Mouse (Mus musculus): Measurements from ENCODE around the gene Kif1b. TPM values are rescaled to one million over a fixed set of nuclear protein-coding genes. Genes with fewer than 3 reads are reported as not detected.
A peak's percentile ranks its signal among the peaks of the same experiment; 100 is the strongest.

Kif1b gene
- 113 and 173 TPM in 2 replicates for polyA plus RNA-seq (2014; fragmentation: Nextera tagmentation; extraction: Ambion mirVana)

GRCm38 (mm10) chr4:149307596-149308490 is at the start of gene Kif1b:
TSS of gene Kif1b (minus strand) at chr4:149307693.
- DNase-seq (ENCODE audit: low spot score), result peak; percentile 99
- WGBS, result under 1% methylated on average over 79 of the region's 79 CpGs
- Histone ChIP-seq H3K36me3 (ENCODE audit: control insufficient read depth, insufficient read depth, low read length) (no peaks in the 10 kb centered on the region), H3K4me3 (ENCODE audit: low read depth, low read length) (peak within 1 kb of the TSS; percentile 100), H3K27ac (ENCODE audit: low read depth, low read length) (peak within 1 kb of the TSS; percentile 98), H3K4me2 (replicated peaks; ENCODE audit: low read depth, low read length) (peak within 1 kb of the TSS; percentile 73), H3K9ac (ENCODE audit: low read depth, low read length) (peak within 1 kb of the TSS; percentile 99), H3K4me1 (replicated peaks; ENCODE audit: control insufficient read depth, insufficient read depth, low read length) (peaks cover 3% of the 10 kb centered on the region), H3K9me3 (ENCODE audit: control insufficient read depth, low read length) (no peaks in the 10 kb centered on the region), H3K27me3 (ENCODE audit: control insufficient read depth, insufficient read depth, low read length) (no peaks in the 10 kb centered on the region)
- ATAC-seq (ENCODE audit: low FRiP score), result peak; percentile 98

DNA sequence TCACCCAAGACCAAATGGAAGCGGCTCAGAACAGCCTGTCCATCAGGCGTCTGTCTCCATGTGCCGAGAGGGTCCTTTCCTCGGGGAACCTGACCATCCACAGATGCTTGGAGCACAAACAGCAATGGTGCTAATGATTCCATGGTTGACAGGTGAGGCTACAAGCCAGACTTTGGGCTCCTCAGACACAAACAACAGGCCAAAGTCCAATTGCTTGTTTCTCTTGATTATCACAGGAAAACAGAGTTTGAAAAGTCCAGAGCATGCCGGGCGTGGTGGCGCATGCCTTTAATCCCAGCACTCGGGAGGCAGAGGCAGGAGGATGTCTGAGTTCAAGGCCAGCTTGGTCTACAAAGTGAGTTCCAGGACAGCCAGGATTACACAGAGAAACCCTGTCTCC is 47.2 kb upstream of the Kif1b start:
- Histone ChIP-seq H3K4me2 (replicated peaks; ENCODE audit: low read depth, low read length) (no peak overlapping the region), H3K27ac (ENCODE audit: low read depth, low read length) (no peak overlapping the region), H3K27me3 (ENCODE audit: control insufficient read depth, insufficient read depth, low read length) (no peaks in the 10 kb centered on the region), H3K9me3 (ENCODE audit: control insufficient read depth, low read length) (no peaks in the 10 kb centered on the region), H3K4me3 (ENCODE audit: low read depth, low read length) (no peak overlapping the region), H3K4me1 (replicated peaks; ENCODE audit: control insufficient read depth, insufficient read depth, low read length) (no peaks in the 10 kb centered on the region), H3K9ac (ENCODE audit: low read depth, low read length) (no peak overlapping the region), H3K36me3 (ENCODE audit: control insufficient read depth, insufficient read depth, low read length) (peaks cover 11% of the 10 kb centered on the region)
- no peak for DNase-seq (ENCODE audit: low spot score)
- no peak for ATAC-seq (ENCODE audit: low FRiP score)
- WGBS, result 95% methylated on average over 8 of the region's 8 CpGs

DNA sequence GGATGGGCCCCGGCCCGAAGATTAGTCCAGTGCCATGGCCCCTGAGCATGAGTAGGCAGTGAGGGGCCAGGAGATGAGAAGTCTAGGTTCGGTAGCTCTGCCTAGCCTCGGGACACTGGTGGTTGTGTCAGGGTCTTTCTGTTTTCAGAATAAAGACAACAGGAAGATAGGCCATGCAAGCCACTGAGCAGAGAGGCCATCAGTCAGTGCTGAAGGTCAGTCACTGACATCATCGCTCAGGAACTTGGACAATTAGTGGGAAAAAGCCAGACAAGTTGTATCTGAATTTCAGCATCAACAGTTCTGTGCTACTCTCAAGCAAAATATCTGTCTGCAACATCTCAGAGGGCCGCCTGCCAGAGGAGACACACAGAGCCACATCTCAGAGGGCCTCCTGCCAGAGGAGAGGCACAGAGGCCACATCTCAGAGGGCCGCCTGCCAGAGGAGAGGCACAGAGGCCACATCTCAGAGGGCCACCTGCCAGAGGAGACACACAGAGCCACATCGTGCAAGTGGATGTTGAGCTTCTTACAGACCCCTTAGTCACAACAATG is 44.2 kb upstream of the Kif1b start:
- no peak overlapping the region for H3K9ac ChIP-seq (ENCODE audit: low read depth, low read length)
- no peak for DNase-seq (ENCODE audit: low spot score)
- no peaks in the 10 kb centered on the region for H3K4me1 ChIP-seq (replicated peaks; ENCODE audit: control insufficient read depth, insufficient read depth, low read length)
- WGBS, result 90% methylated on average over 8 of the region's 8 CpGs
- no peaks in the 10 kb centered on the region for H3K9me3 ChIP-seq (ENCODE audit: control insufficient read depth, low read length)
- H3K27ac ChIP-seq (ENCODE audit: low read depth, low read length), result no peak overlapping the region
- H3K4me3 ChIP-seq (ENCODE audit: low read depth, low read length), result no peak overlapping the region
- H3K4me2 ChIP-seq (replicated peaks; ENCODE audit: low read depth, low read length), result no peak overlapping the region
- peaks cover 14% of the 10 kb centered on the region for H3K36me3 ChIP-seq (ENCODE audit: control insufficient read depth, insufficient read depth, low read length)
- H3K27me3 ChIP-seq (ENCODE audit: control insufficient read depth, insufficient read depth, low read length), result no peaks in the 10 kb centered on the region
- ATAC-seq (ENCODE audit: low FRiP score), result no peak

- Histone ChIP-seq H3K27ac (ENCODE audit: low read depth, low read length) (no peak overlapping the region), H3K4me3 (ENCODE audit: low read depth, low read length) (no peak overlapping the region), H3K27me3 (ENCODE audit: control insufficient read depth, insufficient read depth, low read length) (no peaks in the 10 kb centered on the region), H3K9me3 (ENCODE audit: control insufficient read depth, low read length) (no peaks in the 10 kb centered on the region), H3K36me3 (ENCODE audit: control insufficient read depth, insufficient read depth, low read length) (peaks cover 10% of the 10 kb centered on the region; the same call in 1 of the 2 replicates), H3K9ac (ENCODE audit: low read depth, low read length) (no peak overlapping the region), H3K4me1 (replicated peaks; ENCODE audit: control insufficient read depth, insufficient read depth, low read length) (no peaks in the 10 kb centered on the region), H3K4me2 (replicated peaks; ENCODE audit: low read depth, low read length) (no peak overlapping the region)
- no peak for DNase-seq (ENCODE audit: low spot score)
- WGBS, result 80% methylated on average over 5 of the region's 5 CpGs
- ATAC-seq (ENCODE audit: low FRiP score), result no peak
Measured at GRCm38 (mm10) chr4:149348963-149349362, 41.5 kb upstream of the Kif1b start.

- 89% methylated on average over 5 of the region's 5 CpGs for WGBS
- Histone ChIP-seq H3K4me2 (replicated peaks; ENCODE audit: low read depth, low read length) (no peak overlapping the region), H3K36me3 (ENCODE audit: control insufficient read depth, insufficient read depth, low read length) (peaks cover 15% of the 10 kb centered on the region; the same call in 1 of the 2 replicates), H3K9me3 (ENCODE audit: control insufficient read depth, low read length) (no peaks in the 10 kb centered on the region), H3K4me1 (replicated peaks; ENCODE audit: control insufficient read depth, insufficient read depth, low read length) (no peaks in the 10 kb centered on the region), H3K27ac (ENCODE audit: low read depth, low read length) (no peak overlapping the region), H3K27me3 (ENCODE audit: control insufficient read depth, insufficient read depth, low read length) (no peaks in the 10 kb centered on the region), H3K4me3 (ENCODE audit: low read depth, low read length) (no peak overlapping the region), H3K9ac (ENCODE audit: low read depth, low read length) (no peak overlapping the region)
- DNase-seq (ENCODE audit: low spot score) (no peak), ATAC-seq (ENCODE audit: low FRiP score) (no peak)
Measured at GRCm38 (mm10) chr4:149345873-149346272, 38.4 kb upstream of the Kif1b start.

- H3K4me1 ChIP-seq (replicated peaks; ENCODE audit: control insufficient read depth, insufficient read depth, low read length), result no peaks in the 10 kb centered on the region
- no peak overlapping the region for H3K9ac ChIP-seq (ENCODE audit: low read depth, low read length)
- no peaks in the 10 kb centered on the region for H3K27me3 ChIP-seq (ENCODE audit: control insufficient read depth, insufficient read depth, low read length)
- no peaks in the 10 kb centered on the region for H3K9me3 ChIP-seq (ENCODE audit: control insufficient read depth, low read length)
- ATAC-seq (ENCODE audit: low FRiP score) (no peak), DNase-seq (ENCODE audit: low spot score) (no peak)
- H3K36me3 ChIP-seq (ENCODE audit: control insufficient read depth, insufficient read depth, low read length), result peaks cover 15% of the 10 kb centered on the region; the same call in 1 of the 2 replicates
- H3K27ac ChIP-seq (ENCODE audit: low read depth, low read length), result no peak overlapping the region
- 80% methylated on average over 8 of the region's 8 CpGs for WGBS
- H3K4me2 ChIP-seq (replicated peaks; ENCODE audit: low read depth, low read length), result no peak overlapping the region
- no peak overlapping the region for H3K4me3 ChIP-seq (ENCODE audit: low read depth, low read length)
Measured at GRCm38 (mm10) chr4:149344311-149344710, 36.8 kb upstream of the Kif1b start.

DNA sequence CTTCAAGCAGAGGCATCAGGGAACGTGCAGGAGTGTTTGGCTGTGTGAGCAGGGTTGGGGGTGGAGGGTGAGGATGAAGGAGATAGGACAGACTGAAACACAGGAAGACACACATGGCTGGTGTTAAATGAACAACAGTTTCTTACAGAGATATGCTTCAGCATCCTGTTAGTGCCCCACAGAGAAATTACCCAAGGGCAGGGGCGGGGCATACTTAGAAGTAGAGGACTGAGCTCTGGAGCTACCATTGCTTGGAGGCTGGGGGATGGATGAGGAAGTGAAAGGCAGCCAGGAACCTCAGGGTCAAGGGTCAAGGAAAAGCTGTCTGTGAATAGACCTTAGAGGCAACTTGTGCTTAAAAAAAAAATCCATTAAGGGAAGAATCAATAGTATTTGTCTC is 33.2 kb upstream of the Kif1b start:
- H3K27ac ChIP-seq (ENCODE audit: low read depth, low read length), result no peak overlapping the region; the same call in 1 of the 2 replicates

GRCm38 (mm10) chr4:149339426-149340214 is 32.1 kb upstream of the Kif1b start:
- DNase-seq (ENCODE audit: low spot score), result no peak
- no peak overlapping the region for H3K27ac ChIP-seq (ENCODE audit: low read depth, low read length)
- H3K4me3 ChIP-seq (ENCODE audit: low read depth, low read length), result no peak overlapping the region
- H3K9ac ChIP-seq (ENCODE audit: low read depth, low read length), result no peak overlapping the region
- H3K36me3 ChIP-seq (ENCODE audit: control insufficient read depth, insufficient read depth, low read length), result peaks cover 15% of the 10 kb centered on the region; the same call in 1 of the 2 replicates
- no peaks in the 10 kb centered on the region for H3K27me3 ChIP-seq (ENCODE audit: control insufficient read depth, insufficient read depth, low read length)
- ATAC-seq (ENCODE audit: low FRiP score), result no peak
- 66% methylated on average over 5 of the region's 5 CpGs for WGBS
- no peaks in the 10 kb centered on the region for H3K4me1 ChIP-seq (replicated peaks; ENCODE audit: control insufficient read depth, insufficient read depth, low read length)
- no peaks in the 10 kb centered on the region for H3K9me3 ChIP-seq (ENCODE audit: control insufficient read depth, low read length)
- no peak overlapping the region for H3K4me2 ChIP-seq (replicated peaks; ENCODE audit: low read depth, low read length)

More for the DNA sequence above, 33.2 kb upstream of the Kif1b start:
- Histone ChIP-seq H3K9ac (ENCODE audit: low read depth, low read length) (no peak overlapping the region), H3K4me2 (replicated peaks; ENCODE audit: low read depth, low read length) (no peak overlapping the region), H3K36me3 (ENCODE audit: control insufficient read depth, insufficient read depth, low read length) (peaks cover 18% of the 10 kb centered on the region; the same call in 1 of the 2 replicates), H3K9me3 (ENCODE audit: control insufficient read depth, low read length) (no peaks in the 10 kb centered on the region), H3K4me3 (ENCODE audit: low read depth, low read length) (no peak overlapping the region), H3K4me1 (replicated peaks; ENCODE audit: control insufficient read depth, insufficient read depth, low read length) (no peaks in the 10 kb centered on the region), H3K27me3 (ENCODE audit: control insufficient read depth, insufficient read depth, low read length) (no peaks in the 10 kb centered on the region)
- ATAC-seq (ENCODE audit: low FRiP score), result no peak
- 77% methylated on average over 2 of the region's 2 CpGs for WGBS
- no peak for DNase-seq (ENCODE audit: low spot score)
